Mouse (Mus musculus): Measurements from ENCODE around the gene Dazap1.
"Not testable (repeated sequence)": the region's sequence is repeated elsewhere in the genome, so short reads cannot be mapped to it uniquely, and the experiment has no call there.

Gene Dazap1

DNA sequence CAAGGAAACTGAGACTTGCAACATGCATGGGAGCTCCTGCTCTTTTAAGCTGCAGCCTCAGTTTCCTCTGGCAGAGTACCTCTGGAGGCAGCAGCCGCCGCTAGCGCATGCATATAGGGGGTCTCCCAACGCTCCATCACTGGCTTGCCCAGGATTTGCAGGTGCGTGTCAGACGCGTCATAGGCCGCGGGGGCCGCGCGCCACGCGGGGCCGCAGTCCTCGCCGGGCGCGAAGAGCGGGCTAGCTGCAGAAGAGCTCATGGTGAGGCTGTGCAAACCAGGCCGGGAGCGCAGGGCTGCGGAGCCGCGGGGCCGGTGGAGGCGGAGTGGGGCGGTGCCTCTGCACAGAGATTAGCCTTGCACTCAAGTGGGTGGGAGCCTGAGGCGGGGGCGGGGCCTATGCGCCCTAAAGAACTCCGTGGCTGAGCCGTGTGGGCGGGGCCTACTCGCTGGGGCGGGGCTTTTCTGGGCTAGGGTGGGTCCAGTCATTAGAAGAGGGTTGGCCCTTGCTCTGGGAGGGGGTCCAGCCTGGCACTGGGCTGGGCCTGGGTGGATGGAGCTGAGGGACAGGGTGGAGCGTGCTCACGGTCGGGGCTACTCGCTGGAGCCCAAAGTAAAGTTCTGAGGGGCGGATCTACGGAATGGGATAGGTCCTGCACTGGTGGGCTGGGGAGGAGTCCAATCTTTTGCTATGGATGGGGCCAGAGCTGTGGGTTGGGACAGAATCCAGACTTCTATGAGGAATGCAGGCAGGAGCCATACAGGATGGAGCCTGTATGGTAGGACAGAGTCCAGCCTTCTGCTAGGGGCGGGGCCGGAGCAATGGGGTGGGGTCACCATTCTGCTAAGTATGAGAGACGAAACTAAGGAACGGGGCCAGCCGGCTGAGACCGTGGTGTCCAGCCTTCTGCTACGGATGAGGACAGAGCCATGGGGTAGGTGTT, at the start of gene Dazap1, which contains the start of gene Gamt:
Dazap1 (plus strand) TSS at position 845 of the 943 bp plus-strand sequence.
Gamt (minus strand) TSS at position 371 of the 943 bp plus-strand sequence.
- peak; percentile 98 for DNase-seq (ENCODE audit: low read depth, low spot score)

- DNase-seq (ENCODE audit: low read depth, low spot score) = not testable (repeated sequence)
These were observed 49.7 kb upstream of the Dazap1 start for GRCm38 (mm10) chr10:80211547-80212103.

GRCm38 (mm10) chr10:80215048-80215772, 46.1 kb upstream of the Dazap1 start:
- peak; percentile 52 for DNase-seq (ENCODE audit: low read depth, low spot score)

DNA sequence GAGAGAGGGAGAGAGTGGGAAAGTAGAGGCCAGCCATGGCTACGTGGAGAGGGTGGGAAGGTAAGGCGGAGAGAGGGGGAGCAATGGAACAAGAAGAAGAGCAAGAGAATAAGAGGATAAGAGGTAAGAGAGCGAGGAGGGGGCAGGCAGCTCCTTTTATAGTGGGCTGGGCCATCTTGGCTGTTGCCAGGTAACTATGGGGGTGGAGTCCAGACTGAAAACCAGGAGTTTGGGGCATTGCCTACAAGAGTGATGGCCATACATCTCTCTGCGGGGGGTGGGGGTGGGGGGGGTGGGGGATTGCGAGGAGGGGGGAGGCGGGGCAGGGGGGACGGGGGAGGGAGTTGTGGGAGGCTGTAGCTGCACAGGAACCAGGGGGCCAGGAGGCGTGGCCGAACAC, 40.6 kb upstream of the Dazap1 start:
- DNase-seq (ENCODE audit: low read depth, low spot score) = peak; percentile 81

GRCm38 (mm10) chr10:80223137-80223536, 38.1 kb upstream of the Dazap1 start:
- peak; percentile 66 for DNase-seq (ENCODE audit: low read depth, low spot score)

- no peak for DNase-seq (ENCODE audit: low read depth, low spot score)
These were observed 35.2 kb upstream of the Dazap1 start for GRCm38 (mm10) chr10:80226071-80226415.

- peak; percentile 100 for DNase-seq (ENCODE audit: low read depth, low spot score)
These were observed 34.7 kb upstream of the Dazap1 start, which contains the start of gene Mum1 for GRCm38 (mm10) chr10:80226416-80227165. Gene Mum1 (plus strand): TSS chr10:80226434.

- no peak for DNase-seq (ENCODE audit: low read depth, low spot score)
These were observed 34.1 kb upstream of the Dazap1 start for GRCm38 (mm10) chr10:80227166-80227539.

DNA sequence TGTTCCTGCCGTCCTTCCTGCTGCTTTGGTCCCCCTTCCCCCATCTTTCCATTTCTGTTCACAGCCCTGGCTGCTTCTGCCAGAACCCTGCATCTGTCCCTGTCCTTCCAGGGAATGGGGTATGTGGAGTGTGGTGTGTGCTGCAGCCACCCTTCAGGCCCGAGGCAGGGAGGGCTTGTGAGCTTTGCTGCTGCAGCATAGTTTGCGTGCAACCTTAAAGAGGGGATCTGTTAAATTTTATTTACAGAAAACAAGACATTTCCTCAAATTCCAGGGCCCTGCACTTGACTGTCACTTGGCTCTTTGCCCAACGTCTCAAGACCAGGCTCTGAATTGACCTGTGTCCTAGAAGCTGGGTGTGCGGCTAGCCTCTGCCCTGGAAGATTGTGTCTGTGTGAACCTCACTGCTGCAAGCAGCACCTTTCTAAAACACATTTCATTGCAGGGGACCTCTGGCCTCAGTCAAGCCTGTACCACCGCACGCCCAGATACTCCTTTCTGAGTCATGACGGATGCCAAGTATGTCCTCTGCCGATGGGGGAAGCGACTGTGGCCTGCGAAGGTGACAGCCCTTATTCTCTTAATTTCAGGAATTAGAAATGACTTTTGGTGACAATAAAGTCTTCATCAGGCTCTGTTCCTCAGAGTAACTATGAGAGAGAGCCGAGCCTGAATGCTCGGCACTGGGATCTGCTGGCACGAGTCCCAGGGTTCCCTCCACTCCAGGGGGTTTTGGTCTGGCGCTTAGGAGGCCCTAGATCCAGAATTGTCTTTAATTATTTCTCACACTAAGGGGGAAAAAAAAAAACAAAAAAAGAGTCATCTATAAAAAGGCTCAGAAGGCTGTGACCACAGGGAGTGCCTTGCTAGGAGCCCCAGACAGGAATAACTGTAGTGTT, 33.2 kb upstream of the Dazap1 start:
- DNase-seq (ENCODE audit: low read depth, low spot score) = no peak

GRCm38 (mm10) chr10:80236145-80236825, 25.0 kb upstream of the Dazap1 start:
- no peak for DNase-seq (ENCODE audit: low read depth, low spot score)

GRCm38 (mm10) chr10:80237020-80237419, 24.3 kb upstream of the Dazap1 start:
- no peak for DNase-seq (ENCODE audit: low read depth, low spot score)

DNA sequence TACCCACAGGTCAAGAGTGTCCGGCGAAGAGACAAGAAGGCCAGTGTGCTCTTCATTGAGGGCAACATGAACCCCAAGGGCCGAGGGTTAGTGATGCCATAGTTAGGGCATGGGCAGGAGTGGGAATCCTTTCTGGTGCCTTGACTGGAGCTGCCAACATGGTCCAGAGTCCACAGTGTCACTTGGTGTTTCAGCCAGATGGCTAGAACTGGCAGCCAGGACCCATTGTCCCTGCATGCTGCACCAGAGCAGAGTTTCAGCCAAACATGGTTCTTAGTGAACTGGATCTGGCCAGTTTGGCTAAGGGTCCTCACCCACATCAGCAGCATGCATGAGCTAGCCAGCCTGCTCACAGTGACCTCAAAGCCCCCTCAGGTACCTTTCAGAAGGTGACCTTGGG, 23.0 kb upstream of the Dazap1 start:
- no peak for DNase-seq (ENCODE audit: low read depth, low spot score)

DNA sequence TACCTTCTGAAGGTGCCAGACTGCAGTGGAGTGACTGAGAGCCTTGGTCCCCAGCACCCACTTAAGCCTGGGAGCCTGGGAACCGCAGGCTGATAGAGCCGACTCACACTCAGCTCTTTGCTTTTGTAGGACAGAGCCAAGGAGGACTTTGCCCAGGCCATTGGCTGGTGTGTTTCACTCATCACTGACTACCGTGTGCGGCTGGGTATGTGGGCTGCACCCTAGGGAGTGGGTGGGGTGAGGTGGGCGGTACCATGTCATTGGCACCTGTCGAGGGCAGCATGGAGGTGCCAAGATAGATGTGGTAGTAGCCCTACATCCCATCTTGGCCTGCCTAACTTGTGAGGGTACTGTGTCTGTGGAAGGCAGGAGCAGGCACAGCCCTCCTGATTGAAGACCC, 21.5 kb upstream of the Dazap1 start:
- DNase-seq (ENCODE audit: low read depth, low spot score) = no peak

- DNase-seq (ENCODE audit: low read depth, low spot score) = no peak
These were observed 19.2 kb upstream of the Dazap1 start for GRCm38 (mm10) chr10:80242088-80242487.

- DNase-seq (ENCODE audit: low read depth, low spot score) = no peak
These were observed 18.7 kb upstream of the Dazap1 start for GRCm38 (mm10) chr10:80242607-80243006.

DNA sequence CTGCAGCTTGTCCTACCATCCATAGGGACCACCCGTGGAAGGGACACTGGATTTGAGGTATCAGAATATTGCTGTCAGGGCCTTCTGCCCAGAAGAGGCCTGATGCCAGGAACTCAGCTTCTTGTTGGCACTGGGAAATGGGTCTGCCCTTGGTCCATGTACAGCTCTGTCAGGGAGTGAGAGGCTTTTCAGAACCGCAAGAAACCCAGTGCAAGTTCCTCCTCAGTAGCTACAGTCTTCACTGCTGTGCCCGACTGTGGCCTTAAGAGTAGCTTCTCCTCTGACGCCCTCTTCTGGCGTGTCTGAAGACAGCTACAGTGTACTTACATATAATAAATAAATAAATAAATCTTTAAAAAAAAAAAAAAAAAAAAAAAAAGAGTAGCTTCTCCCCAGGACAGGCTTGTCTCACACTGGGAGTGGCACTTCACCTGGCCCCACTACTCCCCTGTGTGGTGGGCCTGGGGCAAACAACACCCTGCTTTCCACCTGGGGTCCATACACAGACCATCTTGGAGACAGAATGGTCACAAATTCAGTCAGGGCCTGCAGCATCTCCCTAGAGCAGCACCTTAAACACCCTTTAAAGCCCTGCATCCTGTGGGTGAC, 16.4 kb upstream of the Dazap1 start:
- peak; percentile 71 for DNase-seq (ENCODE audit: low read depth, low spot score)

DNA sequence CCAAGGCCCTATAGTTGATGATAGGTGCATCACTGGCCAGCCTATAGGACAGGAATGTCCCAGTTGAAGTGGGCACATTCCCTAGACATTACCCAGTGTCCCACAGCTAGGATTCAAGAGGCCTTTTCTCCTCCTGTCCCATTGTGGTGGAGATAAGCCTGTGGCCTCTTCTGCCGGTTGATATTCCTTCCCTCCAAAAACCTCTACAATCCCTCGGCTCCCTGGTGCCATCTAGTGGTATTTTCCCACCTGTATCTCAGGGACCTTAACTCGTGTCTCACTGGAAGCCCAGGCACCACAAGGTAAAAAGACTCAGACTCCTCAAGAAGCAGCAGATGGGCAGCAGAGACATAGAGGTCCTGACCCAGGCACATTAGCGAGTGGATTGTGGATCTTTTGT, 15.7 kb upstream of the Dazap1 start:
- DNase-seq (ENCODE audit: low read depth, low spot score) = peak; percentile 90

DNA sequence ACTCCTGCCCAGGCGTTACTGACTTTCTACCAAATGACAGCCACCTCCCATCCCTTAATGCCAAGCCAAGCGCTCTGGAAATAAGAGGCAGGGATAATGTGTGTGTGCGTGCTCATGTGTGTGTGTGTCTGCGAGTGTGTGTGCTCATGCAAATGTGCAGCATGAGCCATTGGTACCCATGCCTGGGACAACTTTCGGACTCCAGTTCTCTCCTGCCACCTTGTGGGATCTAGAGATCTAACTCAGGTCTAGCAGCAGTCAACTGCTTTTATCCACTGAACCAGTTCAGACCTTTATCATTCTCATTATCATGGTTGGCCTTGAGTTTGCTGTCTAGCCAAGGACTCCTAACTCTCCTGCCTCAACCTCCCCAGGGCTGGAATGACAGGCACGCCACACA, 13.4 kb upstream of the Dazap1 start:
- peak; percentile 64 for DNase-seq (ENCODE audit: low read depth, low spot score)

DNA sequence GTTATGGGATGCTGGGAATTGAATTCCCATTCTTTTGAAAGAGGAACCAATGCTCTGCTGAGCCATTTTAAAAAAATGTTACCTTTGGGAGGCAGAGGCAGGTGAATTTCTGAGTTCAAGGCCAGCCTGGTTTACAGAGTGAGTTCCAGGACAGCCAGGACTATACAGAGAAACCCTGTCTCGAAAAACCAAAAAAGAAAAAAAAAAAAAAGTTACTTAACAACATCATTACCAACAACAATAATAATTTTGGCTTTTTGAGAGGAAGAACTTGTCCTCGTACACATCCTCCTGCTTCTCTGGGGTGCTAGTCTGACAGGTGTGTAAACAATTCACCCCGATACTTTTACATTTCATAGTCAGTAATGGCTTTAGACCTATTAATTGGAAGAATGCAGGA, 12.8 kb upstream of the Dazap1 start:
- DNase-seq (ENCODE audit: low read depth, low spot score) = not testable (repeated sequence)

Data from ZHBTc4 (cell line).